Mouse (Mus musculus) thymus, adult 2 months (tissue): Measurements from ENCODE around the gene Gcm1.

Experiments
- CTCF ChIP-seq: fragments of 200-500 bp; IDR thresholded peaks from 2 replicates; pipeline ENCODE4 v1.5.1; 2012; ENCODE audit warnings: mild to moderate bottlenecking, control low read depth, low read length, moderate library complexity, borderline replicate concordance; ENCODE audit not compliant: control insufficient read depth, poor library complexity, insufficient read depth; ENCODE audit errors: extremely low read depth
- POLR2A ChIP-seq: fragments of 200-500 bp; IDR thresholded peaks from 2 replicates; pipeline ENCODE4 v1.6.1; 2012; ENCODE audit warnings: mild to moderate bottlenecking, low read length, control low read depth, moderate library complexity; ENCODE audit not compliant: control insufficient read depth, poor library complexity, insufficient read depth; ENCODE audit errors: extremely low read depth

GRCm38 (mm10) chr9:78030835-78031456 lies 20.8 kb upstream of the Gcm1 start:
- TF ChIP-seq CTCF (no peak), POLR2A (no peak)
